Mouse (Mus musculus) embryonic facial prominence, embryonic 15.5 days (tissue): Measurements from ENCODE around the gene Ube2g2. TPM values are rescaled to one million over a fixed set of nuclear protein-coding genes. Genes with fewer than 3 reads are reported as not detected.

ENCODE experiments used
- ATAC-seq: fragments of 200-750 bp; cut with Nextera tagmentation; 2 replicates; pipeline ENCODE4 v1.8.0; 2017; ENCODE audit warnings: low read depth, moderate TSS enrichment; ENCODE audit not compliant: insufficient number of reproducible peaks, low FRiP score, low TSS enrichment
- H3K27ac ChIP-seq: fragments of 300-500 bp; sonication (generic); replicated peaks from 2 replicates; pipeline ENCODE4 v1.5.1; 2015; ENCODE audit warnings: mild to moderate bottlenecking, inconsistent platforms
- H3K27me3 ChIP-seq: fragments of 300-500 bp; sonication (generic); 2 replicates; pipeline ENCODE4 v1.6.1; 2015; ENCODE audit warnings: inconsistent platforms
- H3K36me3 ChIP-seq: fragments of 300-500 bp; sonication (generic); 2 replicates; pipeline ENCODE4 v1.6.1; 2015; ENCODE audit warnings: mild to moderate bottlenecking, inconsistent platforms
- H3K4me1 ChIP-seq: fragments of 300-500 bp; sonication (generic); 2 replicates; pipeline ENCODE4 v1.6.1; 2015; ENCODE audit warnings: inconsistent platforms
- H3K4me2 ChIP-seq: fragments of 300-500 bp; sonication (generic); replicated peaks from 2 replicates; pipeline ENCODE4 v1.6.1; 2015; ENCODE audit warnings: mild to moderate bottlenecking, inconsistent platforms
- H3K4me3 ChIP-seq: fragments of 300-500 bp; sonication (generic); replicated peaks from 2 replicates; pipeline ENCODE4 v1.5.1; 2015; ENCODE audit warnings: mild to moderate bottlenecking, inconsistent platforms
- H3K9ac ChIP-seq: fragments of 300-500 bp; sonication (generic); 2 replicates; pipeline ENCODE4 v1.6.1; 2015; ENCODE audit warnings: inconsistent platforms
- H3K9me3 ChIP-seq: fragments of 300-500 bp; sonication (generic); replicated peaks from 2 replicates; pipeline ENCODE4 v1.6.1; 2016; ENCODE audit warnings: inconsistent platforms
- WGBS: fragments of 180-500 bp; shearing (Covaris S2); methylation state at CpG from one replicate; pipeline ENCODE4 v1.1.7; 2015; 5-methylcytosine and 5-hydroxymethylcytosine counted together
- polyA plus RNA-seq: library from polyadenylated mRNA; unstranded; fragments of >200 nt; fragmentation: Nextera tagmentation; extraction: Ambion mirVana; gene quantifications from 2 replicates; pipeline ENCODE4 v1.2.1, GENCODE M21; 2015

The Ube2g2 gene
- polyA plus RNA-seq, 1 experiment from 2014 or later, result 92.2 TPM

GRCm38 (mm10) chr10:77588036-77588435 is 34.0 kb upstream of the Ube2g2 start:
- Histone ChIP-seq H3K4me1 (peaks cover 10% of the 10 kb centered on the region), H3K9ac (no peak overlapping the region), H3K9me3 (no peaks in the 10 kb centered on the region), H3K4me3 (no peak overlapping the region), H3K4me2 (no peak overlapping the region), H3K27ac (no peak overlapping the region), H3K36me3 (peaks cover 52% of the 10 kb centered on the region), H3K27me3 (no peaks in the 10 kb centered on the region)
- no peak for ATAC-seq
- WGBS, result 82% methylated on average over 2 of the region's 2 CpGs

- H3K4me3 ChIP-seq, result no peak overlapping the region
- H3K27me3 ChIP-seq, result no peaks in the 10 kb centered on the region
- H3K4me2 ChIP-seq, result no peak overlapping the region
- H3K4me1 ChIP-seq, result 0 out of 2 replicates have a peak, but pooled peaks cover under 1% of the 10 kb centered on the region
- 75% methylated on average over 7 of the region's 7 CpGs for WGBS
- no peak overlapping the region for H3K27ac ChIP-seq
- ATAC-seq, result no peak
- peaks cover 62% of the 10 kb centered on the region for H3K36me3 ChIP-seq
- no peaks in the 10 kb centered on the region for H3K9me3 ChIP-seq
- no peak overlapping the region for H3K9ac ChIP-seq
Measured at GRCm38 (mm10) chr10:77589117-77589516, 33.0 kb upstream of the Ube2g2 start.

- no peak overlapping the region for H3K4me2 ChIP-seq
- 85% methylated on average over 8 of the region's 8 CpGs for WGBS
- H3K4me3 ChIP-seq, result no peak overlapping the region
- no peak overlapping the region for H3K27ac ChIP-seq
- no peak for ATAC-seq
- no peak overlapping the region for H3K9ac ChIP-seq
- H3K27me3 ChIP-seq, result no peaks in the 10 kb centered on the region
- H3K4me1 ChIP-seq, result no peaks in the 10 kb centered on the region
- no peaks in the 10 kb centered on the region for H3K9me3 ChIP-seq
- peaks cover 69% of the 10 kb centered on the region for H3K36me3 ChIP-seq
Measured at GRCm38 (mm10) chr10:77589749-77590148, 32.3 kb upstream of the Ube2g2 start.

- H3K9ac ChIP-seq, result no peak overlapping the region
- WGBS, result 40% methylated on average over 6 of the region's 6 CpGs
- ATAC-seq, result peak; percentile 22; the same call in 1 of the 2 replicates
- H3K4me1 ChIP-seq, result no peaks in the 10 kb centered on the region
- H3K4me2 ChIP-seq, result no peak overlapping the region
- H3K4me3 ChIP-seq, result no peak overlapping the region
- H3K36me3 ChIP-seq, result peaks cover 79% of the 10 kb centered on the region
- no peaks in the 10 kb centered on the region for H3K9me3 ChIP-seq
- H3K27ac ChIP-seq, result no peak overlapping the region
- H3K27me3 ChIP-seq, result no peaks in the 10 kb centered on the region
Measured at GRCm38 (mm10) chr10:77590812-77591211, 31.3 kb upstream of the Ube2g2 start.

- H3K27me3 ChIP-seq, result no peaks in the 10 kb centered on the region
- H3K9ac ChIP-seq, result no peak overlapping the region
- no peak overlapping the region for H3K4me3 ChIP-seq
- no peak overlapping the region for H3K27ac ChIP-seq
- no peak for ATAC-seq
- H3K36me3 ChIP-seq, result peaks cover 84% of the 10 kb centered on the region
- no peaks in the 10 kb centered on the region for H3K4me1 ChIP-seq
- 78% methylated on average over 6 of the region's 6 CpGs for WGBS
- no peaks in the 10 kb centered on the region for H3K9me3 ChIP-seq
- no peak overlapping the region for H3K4me2 ChIP-seq
Measured at GRCm38 (mm10) chr10:77591546-77591945, 30.5 kb upstream of the Ube2g2 start.

GRCm38 (mm10) chr10:77596060-77596459 is 26.0 kb upstream of the Ube2g2 start:
- 91% methylated on average over 2 of the region's 2 CpGs for WGBS
- no peaks in the 10 kb centered on the region for H3K4me1 ChIP-seq
- H3K4me3 ChIP-seq, result no peak overlapping the region
- H3K27me3 ChIP-seq, result no peaks in the 10 kb centered on the region
- no peak overlapping the region for H3K4me2 ChIP-seq
- ATAC-seq, result no peak
- no peak overlapping the region for H3K9ac ChIP-seq
- peaks cover 77% of the 10 kb centered on the region for H3K36me3 ChIP-seq
- H3K27ac ChIP-seq, result no peak overlapping the region
- no peaks in the 10 kb centered on the region for H3K9me3 ChIP-seq

- WGBS, result 56% methylated on average over 4 of the region's 4 CpGs
- Histone ChIP-seq H3K4me3 (no peak overlapping the region), H3K4me1 (peaks cover 22% of the 10 kb centered on the region), H3K36me3 (peaks cover 19% of the 10 kb centered on the region), H3K9ac (no peak overlapping the region), H3K27me3 (no peaks in the 10 kb centered on the region), H3K27ac (no peak overlapping the region), H3K9me3 (no peaks in the 10 kb centered on the region), H3K4me2 (no peak overlapping the region)
- ATAC-seq, result no peak
Measured at GRCm38 (mm10) chr10:77603021-77603420, 19.1 kb upstream of the Ube2g2 start.

GRCm38 (mm10) chr10:77604111-77604510 is 18.0 kb upstream of the Ube2g2 start:
- Histone ChIP-seq H3K9ac (no peak overlapping the region), H3K36me3 (peaks cover 12% of the 10 kb centered on the region; the same call in 1 of the 2 replicates), H3K27me3 (no peaks in the 10 kb centered on the region), H3K4me1 (peaks cover 22% of the 10 kb centered on the region), H3K4me2 (no peak overlapping the region), H3K27ac (no peak overlapping the region), H3K4me3 (no peak overlapping the region), H3K9me3 (no peaks in the 10 kb centered on the region)
- WGBS, result 95% methylated on average over 6 of the region's 6 CpGs
- ATAC-seq, result no peak

GRCm38 (mm10) chr10:77604958-77605357 is 17.1 kb upstream of the Ube2g2 start:
- Histone ChIP-seq H3K36me3 (peaks cover 11% of the 10 kb centered on the region), H3K9ac (no peak overlapping the region), H3K27me3 (no peaks in the 10 kb centered on the region), H3K27ac (peak overlapping the region; percentile 99; the same call in 1 of the 2 replicates), H3K4me3 (no peak overlapping the region), H3K4me2 (no peak overlapping the region), H3K4me1 (peaks cover 22% of the 10 kb centered on the region), H3K9me3 (no peaks in the 10 kb centered on the region)
- WGBS, result 78% methylated on average over 5 of the region's 5 CpGs
- ATAC-seq, result no peak

GRCm38 (mm10) chr10:77605368-77605767 is 16.7 kb upstream of the Ube2g2 start:
- 43% methylated on average over 1 of the region's 1 CpGs for WGBS

GRCm38 (mm10) chr10:77605908-77606826 is 15.9 kb upstream of the Ube2g2 start, which contains the start of the genes Sumo3 and Gm49325:
TSS of gene Sumo3 (plus strand) at chr10:77606097.
TSS of gene Gm49325 (plus strand) at chr10:77606197.
- H3K4me1 ChIP-seq, result peaks cover 22% of the 10 kb centered on the region
- peak within 1 kb of the TSS; percentile 99 for H3K27ac ChIP-seq
- peak within 1 kb of the TSS; percentile 71 for H3K9ac ChIP-seq
- ATAC-seq, result peak; percentile 92
- H3K36me3 ChIP-seq, result peaks cover 23% of the 10 kb centered on the region
- H3K4me3 ChIP-seq, result peak within 1 kb of the TSS; percentile 67
- no peaks in the 10 kb centered on the region for H3K27me3 ChIP-seq
- 1% methylated on average over 112 of the region's 119 CpGs for WGBS
- H3K9me3 ChIP-seq, result no peaks in the 10 kb centered on the region
- H3K4me2 ChIP-seq, result peak within 1 kb of the TSS; percentile 87

More at GRCm38 (mm10) chr10:77605368-77605767, 16.7 kb upstream of the Ube2g2 start:
- Histone ChIP-seq H3K9ac (no peak overlapping the region), H3K9me3 (no peaks in the 10 kb centered on the region), H3K36me3 (peaks cover 15% of the 10 kb centered on the region), H3K27ac (peak overlapping the region; percentile 99), H3K4me2 (peak overlapping the region; percentile 87), H3K4me3 (peak overlapping the region; percentile 67), H3K4me1 (peaks cover 22% of the 10 kb centered on the region), H3K27me3 (no peaks in the 10 kb centered on the region)
- no peak for ATAC-seq
